Mouse (Mus musculus): ENCODE measurements at regions not wholly inside any gene's neighbourhood (a gene's known extent, or its start where the extent isn't known, plus 50 kb on each side); places are given as distances from the start of the nearest gene placed in this dataset.
"Not testable (repeated sequence)": the region's sequence is repeated elsewhere in the genome, so short reads cannot be mapped to it uniquely, and the experiment has no call there.

- Histone ChIP-seq H3K4me1 (replicated peaks; ENCODE audit: low read depth, low read length) (no peaks in the 10 kb centered on the region), H3K9me3 (ENCODE audit: low read length) (no peaks in the 10 kb centered on the region), H3K4me3 (replicated peaks; ENCODE audit: low read length) (no peak overlapping the region), H3K36me3 (ENCODE audit: insufficient read depth, low read length) (no peaks in the 10 kb centered on the region), H3K27me3 (ENCODE audit: insufficient read depth, low read length) (peaks cover 3% of the 10 kb centered on the region; the same call in 1 of the 2 replicates)
- no peak for TF ChIP-seq CTCF (conservative IDR thresholded peaks at IDR 0.05; ENCODE audit: low read length)
- no peak for TF ChIP-seq NANOG (IDR thresholded peaks at IDR 0.05; ENCODE audit: borderline replicate concordance, low read length)
- no peak for TF ChIP-seq POU5F1 (IDR thresholded peaks at IDR 0.05; ENCODE audit: borderline replicate concordance, low read length)
Measured at GRCm38 (mm10) chr11:24316198-24316597, 238.3 kb downstream of the Bcl11a start.

GRCm38 (mm10) chr11:24317989-24318735, 240.3 kb downstream of the Bcl11a start:
- H3K4me3 ChIP-seq (replicated peaks; ENCODE audit: low read length): no peak overlapping the region
- no peaks in the 10 kb centered on the region for H3K36me3 ChIP-seq (ENCODE audit: insufficient read depth, low read length)
- peaks cover under 1% of the 10 kb centered on the region; the same call in 1 of the 2 replicates for H3K27me3 ChIP-seq (ENCODE audit: insufficient read depth, low read length)
- TF ChIP-seq NANOG (IDR thresholded peaks at IDR 0.05; ENCODE audit: borderline replicate concordance, low read length) (no peak), CTCF (conservative IDR thresholded peaks at IDR 0.05; ENCODE audit: low read length) (no peak), POU5F1 (IDR thresholded peaks at IDR 0.05; ENCODE audit: borderline replicate concordance, low read length) (no peak)
- H3K4me1 ChIP-seq (replicated peaks; ENCODE audit: low read depth, low read length): no peaks in the 10 kb centered on the region
- H3K9me3 ChIP-seq (ENCODE audit: low read length): no peaks in the 10 kb centered on the region

- H3K4me3 ChIP-seq (replicated peaks; ENCODE audit: low read length): no peak overlapping the region
- TF ChIP-seq POU5F1 (IDR thresholded peaks at IDR 0.05; ENCODE audit: borderline replicate concordance, low read length) (no peak), CTCF (conservative IDR thresholded peaks at IDR 0.05; ENCODE audit: low read length) (no peak), NANOG (IDR thresholded peaks at IDR 0.05; ENCODE audit: borderline replicate concordance, low read length) (no peak)
Measured at GRCm38 (mm10) chr11:24319222-24319621, 241.4 kb downstream of the Bcl11a start.

GRCm38 (mm10) chr11:24322412-24322811, 244.6 kb downstream of the Bcl11a start:
- not testable (repeated sequence) for H3K4me1 ChIP-seq (replicated peaks; ENCODE audit: low read depth, low read length); H3K36me3 ChIP-seq (ENCODE audit: insufficient read depth, low read length); H3K4me3 ChIP-seq (replicated peaks; ENCODE audit: low read length); H3K27me3 ChIP-seq (ENCODE audit: insufficient read depth, low read length); H3K9me3 ChIP-seq (ENCODE audit: low read length)

More at GRCm38 (mm10) chr11:24319222-24319621, 241.4 kb downstream of the Bcl11a start:
- Histone ChIP-seq H3K36me3 (ENCODE audit: insufficient read depth, low read length) (no peaks in the 10 kb centered on the region), H3K27me3 (ENCODE audit: insufficient read depth, low read length) (no peaks in the 10 kb centered on the region), H3K9me3 (ENCODE audit: low read length) (no peaks in the 10 kb centered on the region), H3K4me1 (replicated peaks; ENCODE audit: low read depth, low read length) (no peaks in the 10 kb centered on the region)

- Histone ChIP-seq H3K4me3 (replicated peaks; ENCODE audit: low read length) (no peak overlapping the region), H3K36me3 (ENCODE audit: insufficient read depth, low read length) (no peaks in the 10 kb centered on the region), H3K27me3 (ENCODE audit: insufficient read depth, low read length) (no peaks in the 10 kb centered on the region), H3K9me3 (ENCODE audit: low read length) (no peaks in the 10 kb centered on the region), H3K4me1 (replicated peaks; ENCODE audit: low read depth, low read length) (no peaks in the 10 kb centered on the region)
- no peak for TF ChIP-seq NANOG (IDR thresholded peaks at IDR 0.05; ENCODE audit: borderline replicate concordance, low read length)
- TF ChIP-seq CTCF (conservative IDR thresholded peaks at IDR 0.05; ENCODE audit: low read length): no peak
- no peak for TF ChIP-seq POU5F1 (IDR thresholded peaks at IDR 0.05; ENCODE audit: borderline replicate concordance, low read length)
Measured at GRCm38 (mm10) chr11:24328481-24328880, 250.6 kb downstream of the Bcl11a start.

- no peaks in the 10 kb centered on the region for H3K27me3 ChIP-seq (ENCODE audit: insufficient read depth, low read length)
- TF ChIP-seq NANOG (IDR thresholded peaks at IDR 0.05; ENCODE audit: borderline replicate concordance, low read length) (no peak), POU5F1 (IDR thresholded peaks at IDR 0.05; ENCODE audit: borderline replicate concordance, low read length) (no peak), CTCF (conservative IDR thresholded peaks at IDR 0.05; ENCODE audit: low read length) (no peak)
- H3K9me3 ChIP-seq (ENCODE audit: low read length): no peaks in the 10 kb centered on the region
- no peak overlapping the region for H3K4me3 ChIP-seq (replicated peaks; ENCODE audit: low read length)
- H3K36me3 ChIP-seq (ENCODE audit: insufficient read depth, low read length): no peaks in the 10 kb centered on the region
- no peaks in the 10 kb centered on the region for H3K4me1 ChIP-seq (replicated peaks; ENCODE audit: low read depth, low read length)
Measured at GRCm38 (mm10) chr11:24330366-24331124, 252.7 kb downstream of the Bcl11a start.

GRCm38 (mm10) chr11:24332241-24332640, 254.4 kb downstream of the Bcl11a start:
- no peaks in the 10 kb centered on the region for H3K9me3 ChIP-seq (ENCODE audit: low read length)
- TF ChIP-seq POU5F1 (IDR thresholded peaks at IDR 0.05; ENCODE audit: borderline replicate concordance, low read length) (no peak), NANOG (IDR thresholded peaks at IDR 0.05; ENCODE audit: borderline replicate concordance, low read length) (no peak), CTCF (conservative IDR thresholded peaks at IDR 0.05; ENCODE audit: low read length) (peak; percentile 13; the same call in 1 of the 2 replicates)
- no peaks in the 10 kb centered on the region for H3K36me3 ChIP-seq (ENCODE audit: insufficient read depth, low read length)
- H3K4me3 ChIP-seq (replicated peaks; ENCODE audit: low read length): no peak overlapping the region
- no peaks in the 10 kb centered on the region for H3K27me3 ChIP-seq (ENCODE audit: insufficient read depth, low read length)
- H3K4me1 ChIP-seq (replicated peaks; ENCODE audit: low read depth, low read length): no peaks in the 10 kb centered on the region

- no peaks in the 10 kb centered on the region for H3K9me3 ChIP-seq (ENCODE audit: low read length)
- H3K4me1 ChIP-seq (replicated peaks; ENCODE audit: low read depth, low read length): no peaks in the 10 kb centered on the region
- TF ChIP-seq NANOG (IDR thresholded peaks at IDR 0.05; ENCODE audit: borderline replicate concordance, low read length): no peak
- no peak for TF ChIP-seq POU5F1 (IDR thresholded peaks at IDR 0.05; ENCODE audit: borderline replicate concordance, low read length)
- no peak for TF ChIP-seq CTCF (conservative IDR thresholded peaks at IDR 0.05; ENCODE audit: low read length)
- no peaks in the 10 kb centered on the region for H3K36me3 ChIP-seq (ENCODE audit: insufficient read depth, low read length)
- H3K27me3 ChIP-seq (ENCODE audit: insufficient read depth, low read length): no peaks in the 10 kb centered on the region
- H3K4me3 ChIP-seq (replicated peaks; ENCODE audit: low read length): no peak overlapping the region
Measured at GRCm38 (mm10) chr11:24333111-24333510, 255.3 kb downstream of the Bcl11a start.

All from E14TG2a.4 (cell line).